Mouse (Mus musculus) midbrain, embryonic 10.5 days (tissue): ENCODE measurements around the gene Zbed6. TPM values are rescaled to one million over a fixed set of nuclear protein-coding genes. Genes with fewer than 3 reads are reported as not detected.

Source experiments
- DNase-seq: peaks from one replicate; pipeline ENCODE4 v3.0.0-alpha.2; 2017; ENCODE audit warnings: low spot score
- H3K27ac ChIP-seq: fragments of 300-500 bp; sonication (generic); replicated peaks from 2 replicates; pipeline ENCODE4 v1.5.1; 2016; ENCODE audit warnings: mild to moderate bottlenecking
- H3K27me3 ChIP-seq: fragments of 300-500 bp; sonication (generic); 2 replicates; pipeline ENCODE4 v1.6.1; 2016; ENCODE audit warnings: low read depth, mild to moderate bottlenecking; ENCODE audit not compliant: poor library complexity, severe bottlenecking
- H3K36me3 ChIP-seq: fragments of 300-500 bp; sonication (generic); 2 replicates; pipeline ENCODE4 v1.6.1; 2016; ENCODE audit warnings: mild to moderate bottlenecking, moderate library complexity
- H3K4me1 ChIP-seq: fragments of 300-500 bp; sonication (generic); 2 replicates; pipeline ENCODE4 v1.6.1; 2016
- H3K4me3 ChIP-seq: fragments of 300-500 bp; sonication (generic); 2 replicates; pipeline ENCODE4 v1.5.1; 2016; ENCODE audit warnings: mild to moderate bottlenecking, moderate library complexity
- H3K9me3 ChIP-seq: fragments of 300-500 bp; sonication (generic); replicated peaks from 2 replicates; pipeline ENCODE4 v1.6.1; 2016; ENCODE audit warnings: mild to moderate bottlenecking
- WGBS: fragments of 180-500 bp; shearing (Covaris S2); methylation state at CpG from one replicate; pipeline ENCODE4 v1.1.7; 2016; 5-methylcytosine and 5-hydroxymethylcytosine counted together
- polyA plus RNA-seq: library from polyadenylated mRNA; unstranded; fragments of >200 nt; fragmentation: Nextera tagmentation; extraction: Ambion mirVana; gene quantifications from 2 replicates; pipeline ENCODE4 v1.2.1, GENCODE M21; 2016

Gene Zbed6
- polyA plus RNA-seq, 1 experiment from 2014 or later = not detected

- Histone ChIP-seq H3K36me3 (peaks cover 52% of the 10 kb centered on the region), H3K4me3 (no peak overlapping the region), H3K4me1 (peaks cover 27% of the 10 kb centered on the region), H3K27me3 (no peaks in the 10 kb centered on the region), H3K9me3 (no peaks in the 10 kb centered on the region), H3K27ac (no peak overlapping the region)
- 96% methylated on average over 3 of the region's 3 CpGs for WGBS
- no peak for DNase-seq
Observed at GRCm38 (mm10) chr1:133658878-133659277, 1.8 kb downstream of the Zbed6 start.

- 74% methylated on average over 5 of the region's 5 CpGs for WGBS
- Histone ChIP-seq H3K36me3 (peaks cover 71% of the 10 kb centered on the region), H3K9me3 (no peaks in the 10 kb centered on the region), H3K4me1 (peaks cover 27% of the 10 kb centered on the region), H3K27ac (no peak overlapping the region), H3K27me3 (no peaks in the 10 kb centered on the region), H3K4me3 (no peak overlapping the region)
- no peak for DNase-seq
Observed at GRCm38 (mm10) chr1:133656811-133657210, 3.9 kb downstream of the Zbed6 start.

- Histone ChIP-seq H3K9me3 (no peaks in the 10 kb centered on the region), H3K4me1 (peaks cover 13% of the 10 kb centered on the region), H3K27ac (no peak overlapping the region), H3K4me3 (no peak overlapping the region), H3K36me3 (peaks cover 70% of the 10 kb centered on the region), H3K27me3 (no peaks in the 10 kb centered on the region)
- DNase-seq = no peak
- 96% methylated on average over 1 of the region's 1 CpGs for WGBS
Observed at GRCm38 (mm10) chr1:133653033-133653432, 7.7 kb downstream of the Zbed6 start.

GRCm38 (mm10) chr1:133650288-133651055 is 10.2 kb downstream of the Zbed6 start:
- H3K27ac ChIP-seq = no peak overlapping the region
- no peaks in the 10 kb centered on the region for H3K27me3 ChIP-seq
- no peak for DNase-seq
- no peak overlapping the region for H3K4me3 ChIP-seq
- peaks cover 69% of the 10 kb centered on the region for H3K36me3 ChIP-seq
- no peaks in the 10 kb centered on the region for H3K4me1 ChIP-seq
- H3K9me3 ChIP-seq = no peaks in the 10 kb centered on the region
- 95% methylated on average over 7 of the region's 7 CpGs for WGBS

- no peaks in the 10 kb centered on the region for H3K4me1 ChIP-seq
- 94% methylated on average over 5 of the region's 5 CpGs for WGBS
- DNase-seq = no peak
- no peak overlapping the region for H3K27ac ChIP-seq
- no peak overlapping the region for H3K4me3 ChIP-seq
- no peaks in the 10 kb centered on the region for H3K27me3 ChIP-seq
- H3K9me3 ChIP-seq = no peaks in the 10 kb centered on the region
- H3K36me3 ChIP-seq = peaks cover 78% of the 10 kb centered on the region
Observed at GRCm38 (mm10) chr1:133645652-133646051, 15.0 kb downstream of the Zbed6 start.

GRCm38 (mm10) chr1:133641163-133641562 is 19.5 kb downstream of the Zbed6 start:
- H3K36me3 ChIP-seq = peaks cover 100% of the 10 kb centered on the region
- H3K27ac ChIP-seq = no peak overlapping the region
- H3K4me3 ChIP-seq = no peak overlapping the region
- no peaks in the 10 kb centered on the region for H3K9me3 ChIP-seq
- no peaks in the 10 kb centered on the region for H3K4me1 ChIP-seq
- no peak for DNase-seq
- H3K27me3 ChIP-seq = no peaks in the 10 kb centered on the region
- 93% methylated on average over 2 of the region's 2 CpGs for WGBS

- DNase-seq = no peak
- Histone ChIP-seq H3K4me1 (no peaks in the 10 kb centered on the region), H3K27ac (no peak overlapping the region), H3K36me3 (peaks cover 100% of the 10 kb centered on the region), H3K4me3 (no peak overlapping the region), H3K27me3 (no peaks in the 10 kb centered on the region), H3K9me3 (no peaks in the 10 kb centered on the region)
- WGBS = 95% methylated on average over 6 of the region's 6 CpGs
Observed at GRCm38 (mm10) chr1:133638517-133638916, 22.2 kb downstream of the Zbed6 start.

GRCm38 (mm10) chr1:133632168-133632567 is 28.5 kb downstream of the Zbed6 start:
- DNase-seq = no peak
- Histone ChIP-seq H3K4me3 (no peak overlapping the region), H3K36me3 (peaks cover 99% of the 10 kb centered on the region), H3K27ac (no peak overlapping the region), H3K4me1 (no peaks in the 10 kb centered on the region), H3K9me3 (no peaks in the 10 kb centered on the region), H3K27me3 (no peaks in the 10 kb centered on the region)
- WGBS = 92% methylated on average over 2 of the region's 2 CpGs

- Histone ChIP-seq H3K9me3 (no peaks in the 10 kb centered on the region), H3K36me3 (peaks cover 99% of the 10 kb centered on the region), H3K4me3 (no peak overlapping the region), H3K4me1 (no peaks in the 10 kb centered on the region), H3K27ac (no peak overlapping the region), H3K27me3 (no peaks in the 10 kb centered on the region)
- 78% methylated on average over 2 of the region's 2 CpGs for WGBS
- DNase-seq = no peak
Observed at GRCm38 (mm10) chr1:133625052-133625451, 35.6 kb downstream of the Zbed6 start.

GRCm38 (mm10) chr1:133618311-133618710 is 42.4 kb downstream of the Zbed6 start:
- H3K36me3 ChIP-seq = peaks cover 68% of the 10 kb centered on the region
- H3K27me3 ChIP-seq = no peaks in the 10 kb centered on the region
- DNase-seq = no peak
- no peaks in the 10 kb centered on the region for H3K9me3 ChIP-seq
- WGBS = 89% methylated on average over 8 of the region's 8 CpGs
- H3K4me3 ChIP-seq = no peak overlapping the region
- H3K4me1 ChIP-seq = no peaks in the 10 kb centered on the region
- H3K27ac ChIP-seq = no peak overlapping the region

- H3K27me3 ChIP-seq = no peaks in the 10 kb centered on the region
- H3K9me3 ChIP-seq = no peaks in the 10 kb centered on the region
- no peak overlapping the region for H3K27ac ChIP-seq
- H3K4me1 ChIP-seq = no peaks in the 10 kb centered on the region
- 65% methylated on average over 2 of the region's 2 CpGs for WGBS
- peaks cover 64% of the 10 kb centered on the region for H3K36me3 ChIP-seq
- no peak for DNase-seq
- no peak overlapping the region for H3K4me3 ChIP-seq
Observed at GRCm38 (mm10) chr1:133617908-133618307, 42.8 kb downstream of the Zbed6 start.

- WGBS = 72% methylated on average over 3 of the region's 3 CpGs
- no peak for DNase-seq
- Histone ChIP-seq H3K4me3 (no peak overlapping the region), H3K4me1 (peaks cover 8% of the 10 kb centered on the region), H3K27ac (no peak overlapping the region), H3K27me3 (no peaks in the 10 kb centered on the region), H3K36me3 (peaks cover 24% of the 10 kb centered on the region), H3K9me3 (no peaks in the 10 kb centered on the region)
Observed at GRCm38 (mm10) chr1:133613817-133614216, 46.9 kb downstream of the Zbed6 start.

- Histone ChIP-seq H3K9me3 (no peaks in the 10 kb centered on the region), H3K27me3 (no peaks in the 10 kb centered on the region), H3K4me3 (no peak overlapping the region), H3K36me3 (peaks cover 33% of the 10 kb centered on the region), H3K27ac (no peak overlapping the region), H3K4me1 (peaks cover 19% of the 10 kb centered on the region)
- 92% methylated on average over 1 of the region's 1 CpGs for WGBS
- no peak for DNase-seq
Observed at GRCm38 (mm10) chr1:133611436-133611835, 49.2 kb downstream of the Zbed6 start.
